Mouse (Mus musculus): ENCODE results near the gene Ubd. TPM values are rescaled to one million over a fixed set of nuclear protein-coding genes. Genes with fewer than 3 reads are reported as not detected.

Gene Ubd
- total RNA-seq, 2 experiments from 2014 or later, result not detected

Other genes with a start within 250 kb of the Ubd start
- 10 to 100 TPM; 63.6 to 65.1 TPM for gene Ppp1r11, start 242.2 kb upstream of the Ubd start, total RNA-seq (2021)
- 10 to 100 TPM; 35.8 to 41.6 TPM for gene Znrd1, start 235.3 kb upstream of the Ubd start, total RNA-seq (2021)
- 1 to 10 TPM; 7.4 to 7.8 TPM for gene Znrd1as, start 235.3 kb upstream of the Ubd start, total RNA-seq (2021)
- gene 2410137M14Rik, start 212.7 kb upstream of the Ubd start, total RNA-seq (2021), result not detected
- under 1 TPM; 0.56 to 0.62 TPM for gene H2-M5, start 204.4 kb upstream of the Ubd start, total RNA-seq (2021)
- gene Zfp57, start 192.7 kb upstream of the Ubd start, total RNA-seq (2021), result 10 to 100 TPM; 12.7 to 18.0 TPM
- not detected for gene Mog, start 170.5 kb upstream of the Ubd start, total RNA-seq (2021)
- gene Gabbr1, start 147.9 kb upstream of the Ubd start, total RNA-seq (2021), result 10 to 100 TPM; 68.2 TPM
- under 1 TPM in 1 of 2 experiments, not detected in 1; 0.14 TPM for gene Olfr90, start 105.4 kb upstream of the Ubd start, total RNA-seq (2021)
- gene Olfr91, start 95.6 kb upstream of the Ubd start, total RNA-seq (2021), result not detected
- gene Olfr92, start 73.8 kb upstream of the Ubd start, total RNA-seq (2021), result not detected
- gene Olfr93, start 32.4 kb upstream of the Ubd start, total RNA-seq (2021), result not detected
- not detected for gene Olfr94, start 7.1 kb downstream of the Ubd start, total RNA-seq (2021)
- not detected for gene Olfr95, start 19.2 kb downstream of the Ubd start, total RNA-seq (2021)
- not detected for gene Olfr96, start 26.3 kb downstream of the Ubd start, total RNA-seq (2021)
- gene Olfr97, start 43.4 kb downstream of the Ubd start, total RNA-seq (2021), result not detected
- not detected for gene Olfr98, start 69.9 kb downstream of the Ubd start, total RNA-seq (2021)
- 1 to 10 TPM; 4.3 to 5.6 TPM for gene H2-M3, start 76.3 kb downstream of the Ubd start, total RNA-seq (2021)
- gene Olfr99, start 89.6 kb downstream of the Ubd start, total RNA-seq (2021), result not detected
- gene Olfr101, start 110.4 kb downstream of the Ubd start, total RNA-seq (2021), result not detected
- gene Olfr102, start 123.2 kb downstream of the Ubd start, total RNA-seq (2021), result not detected
- gene Olfr103, start 145.8 kb downstream of the Ubd start, total RNA-seq (2021), result not detected
- not detected for gene Olfr104-ps, start 165.7 kb downstream of the Ubd start, total RNA-seq (2021)
- gene Olfr105-ps, start 185.1 kb downstream of the Ubd start, total RNA-seq (2021), result not detected
- gene Olfr106-ps, start 196.5 kb downstream of the Ubd start, total RNA-seq (2021), result not detected
- not detected for gene Olfr107, start 205.3 kb downstream of the Ubd start, total RNA-seq (2021)

Measured in adrenal gland, postnatal 4 days (tissue).